Mouse (Mus musculus) telencephalon, adult 2 months (tissue): ENCODE data around the gene 1700056E22Rik.

ENCODE experiments used
- DNase-seq: peaks from one replicate; pipeline ENCODE4 v3.0.0-alpha.2; 2011; ENCODE audit warnings: low read depth, low spot score

The 1700056E22Rik gene

GRCm38 (mm10) chr1:184019722-184020107, 14.4 kb downstream of the 1700056E22Rik start:
- DNase-seq: no peak

DNA sequence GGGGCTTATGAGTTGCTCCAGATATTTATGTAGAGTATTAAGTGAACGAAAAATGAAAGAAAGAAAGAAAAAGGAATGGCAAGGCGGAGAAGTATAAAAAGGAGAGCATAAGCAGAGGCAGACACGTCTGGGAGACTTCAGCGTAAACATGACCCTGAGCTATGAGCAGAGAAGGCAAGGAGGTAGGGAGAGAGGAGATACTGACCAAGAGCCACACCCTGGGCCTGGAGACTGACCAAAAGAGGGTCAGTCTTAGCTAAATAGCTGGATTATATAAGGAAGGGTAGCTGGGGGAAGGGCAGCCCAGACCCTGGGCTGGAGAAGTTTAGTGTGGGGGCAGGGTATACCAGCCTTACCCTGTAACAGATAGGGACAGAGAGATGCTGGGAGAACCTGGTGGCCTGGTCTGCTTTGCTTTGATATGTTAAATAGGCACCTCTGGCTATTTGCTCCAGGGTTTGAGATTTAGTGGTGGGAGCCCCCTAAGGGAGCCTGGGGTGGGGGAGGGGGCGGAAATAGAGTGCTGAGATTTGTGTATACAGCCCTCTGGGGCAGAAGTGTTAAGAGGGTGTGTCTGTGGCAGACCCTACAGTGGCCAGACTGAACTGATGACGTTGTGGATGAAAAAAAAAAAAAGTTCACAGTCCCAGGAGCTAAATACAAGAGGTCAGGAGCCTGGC, 14.9 kb downstream of the 1700056E22Rik start:
- no peak for DNase-seq

DNA sequence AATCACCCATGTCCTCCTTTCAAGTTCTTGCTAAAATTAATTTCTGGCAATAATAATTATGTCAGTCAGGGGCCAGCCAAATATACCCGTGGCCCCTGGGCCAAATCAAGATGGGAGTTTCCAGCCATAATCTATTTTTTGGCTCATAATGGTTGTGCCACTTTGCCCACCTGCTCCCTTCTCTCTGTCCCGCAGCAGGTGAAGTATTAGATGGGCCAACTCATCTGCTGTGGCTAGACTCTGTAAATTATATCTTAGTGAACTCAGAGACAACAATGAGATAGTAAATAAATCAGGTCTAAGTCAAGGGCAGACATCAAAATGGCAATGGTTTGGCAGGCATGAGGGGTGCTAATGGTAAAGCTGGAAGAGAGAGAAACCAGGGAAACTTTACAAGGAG, 16.5 kb downstream of the 1700056E22Rik start:
- DNase-seq: no peak

DNA sequence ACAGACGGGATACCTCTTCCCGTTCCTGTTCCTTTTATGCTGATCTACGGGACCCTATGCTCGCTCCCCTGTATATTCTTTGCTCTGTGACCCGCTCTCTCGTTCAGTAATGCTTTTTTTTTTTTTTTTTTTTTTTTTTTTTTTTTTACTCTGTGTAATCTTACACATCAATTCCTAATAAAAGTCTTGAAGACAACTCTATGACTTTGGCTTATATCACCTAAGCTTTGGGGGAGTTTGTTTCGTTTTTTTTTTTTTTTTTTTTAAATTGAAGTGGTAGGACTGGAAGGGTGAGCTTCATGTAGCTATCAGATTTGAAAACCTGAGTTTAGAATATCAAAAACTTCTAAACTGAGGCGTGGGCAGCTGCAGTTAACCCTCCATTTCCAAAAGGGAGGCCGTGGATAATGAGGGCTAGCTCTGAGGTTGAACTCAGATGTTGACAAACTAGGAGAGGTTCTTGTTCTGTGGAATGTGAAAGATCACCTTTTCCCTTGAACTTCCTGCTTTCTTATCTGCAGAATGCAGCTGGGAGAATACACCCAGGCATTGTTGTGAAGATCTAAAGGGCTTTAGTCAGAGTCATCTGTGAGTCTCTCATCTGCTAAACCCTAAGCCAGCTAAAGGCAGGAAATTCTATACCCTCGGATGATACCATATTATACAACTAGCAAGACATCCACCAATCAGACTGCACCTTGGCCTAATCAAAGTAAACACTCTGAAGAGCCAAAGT, 17.9 kb downstream of the 1700056E22Rik start:
- DNase-seq: no peak

DNA sequence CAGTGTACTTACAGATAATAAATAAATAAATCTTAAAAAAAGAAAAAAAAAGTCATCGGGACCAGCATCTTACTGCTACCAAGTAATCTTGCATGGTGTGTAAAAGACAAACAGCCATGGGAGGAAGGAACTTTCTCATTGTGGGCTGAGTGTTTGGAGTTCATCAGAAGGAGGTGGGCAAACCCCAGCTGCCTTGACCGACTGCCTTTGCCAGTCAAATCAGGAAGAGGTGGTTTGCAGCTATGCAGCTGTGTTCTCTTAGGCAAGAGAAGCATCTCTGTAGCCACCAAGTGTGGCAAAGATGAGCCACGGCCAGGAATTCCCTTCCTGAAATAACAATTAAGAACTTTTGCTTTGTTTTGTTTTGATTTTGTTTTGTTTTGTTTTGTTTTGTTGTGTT, 20.0 kb downstream of the 1700056E22Rik start:
- no peak for DNase-seq

- DNase-seq: no peak
Observed at GRCm38 (mm10) chr1:184013106-184013505, 21.0 kb downstream of the 1700056E22Rik start, which contains the start of gene Dusp10. Dusp10 (plus strand) TSS chr1:184013302.

DNA sequence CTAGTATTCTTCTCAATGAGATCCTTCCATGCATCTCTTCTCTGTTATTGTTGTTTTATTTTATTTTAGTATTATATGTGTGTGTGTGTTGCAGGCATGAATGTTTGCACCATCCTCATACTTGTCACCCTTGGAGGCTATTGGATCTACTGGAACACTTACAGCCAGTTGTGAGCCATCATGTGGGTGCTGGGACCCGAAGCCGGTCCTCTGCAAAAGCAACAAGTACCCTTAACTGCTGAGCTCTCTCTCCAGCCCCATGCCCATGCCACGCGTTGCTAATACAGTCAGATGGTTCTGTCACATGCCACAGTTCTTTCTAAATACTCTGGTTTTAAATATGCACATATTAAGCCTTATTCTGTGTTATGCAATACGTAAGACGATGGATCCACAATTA, 22.8 kb downstream of the 1700056E22Rik start:
- DNase-seq: no peak

DNA sequence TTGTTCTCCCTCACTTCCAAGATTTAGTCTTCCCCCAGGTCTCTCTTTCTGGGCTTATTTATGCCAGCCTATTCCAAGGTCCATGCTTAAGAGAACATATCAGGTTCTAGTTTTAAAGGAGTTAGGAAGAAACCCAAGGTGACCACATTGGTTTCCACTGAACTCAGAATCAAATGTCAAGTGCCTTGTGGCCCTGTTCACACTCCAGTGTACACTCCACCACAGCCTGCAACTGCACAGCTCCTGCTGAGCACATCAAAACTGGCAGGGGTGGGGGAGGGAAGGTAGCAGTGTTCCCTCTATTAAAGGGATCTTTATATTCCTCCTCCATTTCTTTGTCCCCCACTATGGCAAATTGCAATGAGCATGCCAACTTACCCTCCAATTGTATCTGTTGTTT, 28.0 kb downstream of the 1700056E22Rik start:
- DNase-seq: no peak

DNA sequence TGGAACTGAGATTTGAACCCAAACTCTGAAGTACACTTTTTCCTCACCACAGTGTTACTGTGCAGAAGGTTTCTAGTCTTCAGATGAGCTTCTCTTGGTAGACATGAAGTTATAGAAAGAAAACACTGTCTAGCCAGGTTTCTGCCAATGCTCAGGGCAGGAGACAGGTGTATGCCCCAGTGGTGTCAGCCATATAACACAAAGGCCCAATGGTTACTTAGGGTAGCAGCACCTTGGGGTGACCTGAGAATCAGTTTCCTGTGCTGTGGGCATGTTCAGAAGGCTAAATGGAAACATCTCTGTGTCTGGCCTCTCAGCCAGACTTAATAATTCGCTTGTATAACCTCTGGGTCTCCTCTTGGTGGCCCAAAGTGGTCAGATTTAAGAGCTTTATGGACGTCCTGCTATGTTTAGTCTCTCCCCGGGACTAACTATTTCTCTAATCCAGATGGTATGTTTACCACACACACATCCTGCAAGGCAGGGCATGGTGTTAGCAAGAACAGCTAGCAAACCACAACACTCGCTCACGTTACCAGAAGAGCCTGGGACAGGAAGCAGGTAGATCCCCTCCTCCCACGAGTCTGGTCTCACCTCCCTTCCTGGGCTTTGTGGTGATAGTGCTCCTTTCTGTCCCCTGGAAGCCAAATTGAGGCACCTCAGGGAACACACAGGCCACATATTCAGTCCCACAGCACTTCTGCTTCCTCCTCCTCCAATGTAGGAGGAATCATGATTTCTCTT, 28.6 kb downstream of the 1700056E22Rik start:
- DNase-seq: no peak

GRCm38 (mm10) chr1:184004311-184004710, 29.8 kb downstream of the 1700056E22Rik start:
- DNase-seq: no peak

GRCm38 (mm10) chr1:184002470-184002869, 31.6 kb downstream of the 1700056E22Rik start:
- DNase-seq: no peak

DNA sequence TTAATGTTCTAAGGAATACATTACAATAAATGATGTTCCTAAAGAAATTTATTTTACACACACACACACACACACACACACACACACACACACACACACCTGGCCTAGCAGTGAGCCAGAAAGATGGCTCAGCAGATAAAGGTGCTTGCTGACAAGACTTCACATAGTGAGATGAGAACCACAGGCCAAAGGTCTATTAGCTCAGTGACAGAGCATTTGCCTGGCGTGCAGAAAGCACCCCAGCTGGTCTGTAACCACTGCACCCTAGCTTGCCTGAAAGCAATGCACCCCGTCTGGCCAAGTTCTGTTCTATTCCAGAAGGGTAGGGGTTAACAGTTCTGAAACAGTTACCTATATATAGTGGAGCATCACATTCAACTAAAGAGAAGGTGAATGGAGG, 36.9 kb downstream of the 1700056E22Rik start:
- no peak for DNase-seq

GRCm38 (mm10) chr1:183991921-183992320, 42.2 kb downstream of the 1700056E22Rik start:
- no peak for DNase-seq

DNA sequence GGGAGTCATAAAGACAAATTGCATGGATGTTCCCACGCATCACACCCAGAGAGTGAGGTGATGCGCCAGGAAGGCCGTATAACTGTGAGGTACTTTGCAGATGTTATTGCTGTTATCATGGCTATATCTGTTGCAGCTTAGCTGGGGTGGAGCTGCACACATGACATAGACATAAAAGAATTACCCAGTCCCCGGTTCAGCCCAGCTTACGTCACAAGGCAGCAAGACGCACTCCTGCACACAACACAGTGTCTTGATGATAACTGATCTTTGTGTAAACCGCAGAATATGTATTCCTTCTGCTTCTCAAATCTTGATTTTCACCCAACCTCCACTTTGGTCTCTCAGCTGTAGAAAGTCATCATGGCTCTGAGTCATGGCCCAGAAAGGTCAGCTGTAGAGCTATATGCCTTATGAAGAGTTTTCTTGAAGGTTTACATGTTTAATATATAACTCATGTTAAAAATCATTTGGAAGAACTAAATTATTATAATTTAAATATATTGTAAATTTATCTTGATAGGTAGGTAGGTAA, 46.3 kb downstream of the 1700056E22Rik start:
- DNase-seq: no peak
